Mouse (Mus musculus) heart, embryonic 11.5 days (tissue): ENCODE results near the gene Snrpd2. TPM values are rescaled to one million over a fixed set of nuclear protein-coding genes. Genes with fewer than 3 reads are reported as not detected.

Source experiments
- ATAC-seq: fragments of 200-750 bp; cut with Nextera tagmentation; replicated peaks from 2 replicates; pipeline ENCODE4 v1.8.0; 2017; ENCODE audit warnings: moderate library complexity; ENCODE audit not compliant: insufficient number of reproducible peaks, low FRiP score, low TSS enrichment
- H3K27ac ChIP-seq: fragments of 300-500 bp; sonication (generic); 2 replicates; pipeline ENCODE4 v1.5.1; 2014; ENCODE audit warnings: mild to moderate bottlenecking, low read depth, low read length
- H3K27me3 ChIP-seq: fragments of 300-500 bp; sonication (generic); 2 replicates; pipeline ENCODE4 v1.6.1; 2014; ENCODE audit warnings: mild to moderate bottlenecking, low read length, mixed read lengths; ENCODE audit not compliant: control insufficient read depth, insufficient read depth
- H3K36me3 ChIP-seq: fragments of 300-500 bp; sonication (generic); 2 replicates; pipeline ENCODE4 v1.6.1; 2014; ENCODE audit warnings: mild to moderate bottlenecking, low read length, moderate library complexity, mixed read lengths; ENCODE audit not compliant: control insufficient read depth, insufficient read depth
- H3K4me1 ChIP-seq: fragments of 300-500 bp; sonication (generic); 2 replicates; pipeline ENCODE4 v1.6.1; 2014; ENCODE audit warnings: low read length; ENCODE audit not compliant: control insufficient read depth, insufficient read depth
- H3K4me2 ChIP-seq: fragments of 300-500 bp; sonication (generic); 2 replicates; pipeline ENCODE4 v1.6.1; 2014; ENCODE audit warnings: mild to moderate bottlenecking, moderate library complexity
- H3K4me3 ChIP-seq: fragments of 300-500 bp; sonication (generic); 2 replicates; pipeline ENCODE4 v1.5.1; 2014; ENCODE audit warnings: low read depth, low read length
- H3K9ac ChIP-seq: fragments of 300-500 bp; sonication (generic); 2 replicates; pipeline ENCODE4 v1.6.1; 2014; ENCODE audit warnings: mild to moderate bottlenecking, low read depth, low read length, moderate library complexity
- H3K9me3 ChIP-seq: fragments of 300-500 bp; sonication (generic); replicated peaks from 2 replicates; pipeline ENCODE4 v1.6.1; 2016; ENCODE audit warnings: low read length; ENCODE audit not compliant: control insufficient read depth
- WGBS: fragments of 180-500 bp; shearing (Covaris S2); extraction: QIAGEN DNeasy Blood & Tissue Kit; methylation state at CpG from one replicate; pipeline ENCODE4 v1.1.7; 2014; ENCODE audit not compliant: insufficient replicate concordance; 5-methylcytosine and 5-hydroxymethylcytosine counted together
- polyA plus RNA-seq: library from polyadenylated mRNA; unstranded; fragments of >200 nt; fragmentation: Nextera tagmentation; extraction: Ambion mirVana; gene quantifications from 2 replicates; pipeline ENCODE4 v1.2.1, GENCODE M21; 2014

Snrpd2 gene
- 120 and 125 TPM in 2 replicates for polyA plus RNA-seq

GRCm38 (mm10) chr7:19149626-19150025 lies at the start of gene Snrpd2:
Snrpd2 (plus strand) TSS chr7:19149722.
- Histone ChIP-seq H3K4me2 (peak within 1 kb of the TSS; percentile 79), H3K36me3 (peaks cover 20% of the 10 kb centered on the region), H3K27ac (peak within 1 kb of the TSS; percentile 81), H3K4me1 (peaks cover 14% of the 10 kb centered on the region), H3K27me3 (no peaks in the 10 kb centered on the region), H3K4me3 (peak within 1 kb of the TSS; percentile 70), H3K9ac (peak within 1 kb of the TSS; percentile 81), H3K9me3 (no peaks in the 10 kb centered on the region)
- WGBS = under 1% methylated on average over 24 of the region's 24 CpGs
- peak; percentile 89 for ATAC-seq

- 65% methylated on average over 1 of the region's 1 CpGs for WGBS
- Histone ChIP-seq H3K27me3 (no peaks in the 10 kb centered on the region), H3K4me2 (no peak overlapping the region), H3K9me3 (peaks cover 7% of the 10 kb centered on the region), H3K4me3 (no peak overlapping the region), H3K27ac (no peak overlapping the region), H3K9ac (no peak overlapping the region), H3K36me3 (0 out of 2 replicates have a peak, but pooled peaks cover 8% of the 10 kb centered on the region), H3K4me1 (peaks cover 19% of the 10 kb centered on the region)
- ATAC-seq = no peak
Observed at GRCm38 (mm10) chr7:19100290-19100689, 49.2 kb upstream of the Snrpd2 start.

GRCm38 (mm10) chr7:19103741-19104140 lies 45.8 kb upstream of the Snrpd2 start:
- H3K27ac ChIP-seq = no peak overlapping the region
- H3K9ac ChIP-seq = no peak overlapping the region
- peaks cover 7% of the 10 kb centered on the region for H3K9me3 ChIP-seq
- 0 out of 2 replicates have a peak, but pooled peaks cover 3% of the 10 kb centered on the region for H3K4me1 ChIP-seq
- no peaks in the 10 kb centered on the region for H3K27me3 ChIP-seq
- no peak overlapping the region for H3K4me3 ChIP-seq
- ATAC-seq = no peak
- no peaks in the 10 kb centered on the region for H3K36me3 ChIP-seq
- no peak overlapping the region for H3K4me2 ChIP-seq

GRCm38 (mm10) chr7:19104486-19104885 lies 45.0 kb upstream of the Snrpd2 start:
- 0 out of 2 replicates have a peak, but pooled peaks cover 3% of the 10 kb centered on the region for H3K4me1 ChIP-seq
- H3K36me3 ChIP-seq = no peaks in the 10 kb centered on the region
- no peak overlapping the region for H3K9ac ChIP-seq
- H3K4me2 ChIP-seq = no peak overlapping the region
- no peaks in the 10 kb centered on the region for H3K27me3 ChIP-seq
- H3K9me3 ChIP-seq = peaks cover 7% of the 10 kb centered on the region
- no peak for ATAC-seq
- no peak overlapping the region for H3K4me3 ChIP-seq
- 68% methylated on average over 2 of the region's 2 CpGs for WGBS
- no peak overlapping the region for H3K27ac ChIP-seq

GRCm38 (mm10) chr7:19107436-19107835 lies 42.1 kb upstream of the Snrpd2 start:
- no peaks in the 10 kb centered on the region for H3K27me3 ChIP-seq
- no peaks in the 10 kb centered on the region for H3K36me3 ChIP-seq
- no peak overlapping the region for H3K9ac ChIP-seq
- H3K4me1 ChIP-seq = 0 out of 2 replicates have a peak, but pooled peaks cover 3% of the 10 kb centered on the region
- no peak overlapping the region for H3K4me3 ChIP-seq
- H3K27ac ChIP-seq = no peak overlapping the region
- no peak overlapping the region for H3K4me2 ChIP-seq
- peaks cover 7% of the 10 kb centered on the region for H3K9me3 ChIP-seq
- ATAC-seq = no peak
- WGBS = 37% methylated on average over 3 of the region's 3 CpGs

- Histone ChIP-seq H3K4me2 (no peak overlapping the region), H3K27me3 (no peaks in the 10 kb centered on the region), H3K9ac (no peak overlapping the region), H3K9me3 (no peaks in the 10 kb centered on the region), H3K4me3 (no peak overlapping the region), H3K4me1 (0 out of 2 replicates have a peak, but pooled peaks cover 3% of the 10 kb centered on the region), H3K27ac (no peak overlapping the region), H3K36me3 (no peaks in the 10 kb centered on the region)
- WGBS = 68% methylated on average over 1 of the region's 1 CpGs
- ATAC-seq = no peak
Observed at GRCm38 (mm10) chr7:19109565-19109964, 40.0 kb upstream of the Snrpd2 start.

- H3K4me2 ChIP-seq = peak within 1 kb of the TSS; percentile 87
- peak; percentile 39 for ATAC-seq
- no peaks in the 10 kb centered on the region for H3K9me3 ChIP-seq
- H3K27me3 ChIP-seq = peaks cover 4% of the 10 kb centered on the region; the same call in 1 of the 2 replicates
- peak within 1 kb of the TSS; percentile 25 for H3K4me3 ChIP-seq
- H3K9ac ChIP-seq = peak within 1 kb of the TSS; percentile 40; the same call in 1 of the 2 replicates
- H3K4me1 ChIP-seq = peaks cover 13% of the 10 kb centered on the region
- no peaks in the 10 kb centered on the region for H3K36me3 ChIP-seq
- no peak within 1 kb of the TSS for H3K27ac ChIP-seq
- 18% methylated on average over 64 of the region's 64 CpGs for WGBS
Observed at GRCm38 (mm10) chr7:19118028-19118771, 31.3 kb upstream of the Snrpd2 start, which contains the start of gene Gm4969. Gm4969 (minus strand) TSS chr7:19118368.

GRCm38 (mm10) chr7:19119083-19119482 lies 30.4 kb upstream of the Snrpd2 start:
- Histone ChIP-seq H3K9me3 (no peaks in the 10 kb centered on the region), H3K4me3 (no peak overlapping the region), H3K9ac (no peak overlapping the region), H3K4me1 (peaks cover 13% of the 10 kb centered on the region), H3K27ac (no peak overlapping the region), H3K4me2 (peak overlapping the region; percentile 87; the same call in 1 of the 2 replicates), H3K36me3 (no peaks in the 10 kb centered on the region), H3K27me3 (peaks cover 4% of the 10 kb centered on the region; the same call in 1 of the 2 replicates)
- 88% methylated on average over 8 of the region's 8 CpGs for WGBS
- ATAC-seq = no peak
